Mouse (Mus musculus): Measurements from ENCODE around the gene Vps52. TPM values are rescaled to one million over a fixed set of nuclear protein-coding genes. Genes with fewer than 3 reads are reported as not detected.
"Not testable (repeated sequence)": the region's sequence is repeated elsewhere in the genome, so short reads cannot be mapped to it uniquely, and the experiment has no call there.

The Vps52 gene
- total and polyA plus RNA-seq, 3 experiments = 34.3 to 73.6 (median 39.9) TPM

DNA sequence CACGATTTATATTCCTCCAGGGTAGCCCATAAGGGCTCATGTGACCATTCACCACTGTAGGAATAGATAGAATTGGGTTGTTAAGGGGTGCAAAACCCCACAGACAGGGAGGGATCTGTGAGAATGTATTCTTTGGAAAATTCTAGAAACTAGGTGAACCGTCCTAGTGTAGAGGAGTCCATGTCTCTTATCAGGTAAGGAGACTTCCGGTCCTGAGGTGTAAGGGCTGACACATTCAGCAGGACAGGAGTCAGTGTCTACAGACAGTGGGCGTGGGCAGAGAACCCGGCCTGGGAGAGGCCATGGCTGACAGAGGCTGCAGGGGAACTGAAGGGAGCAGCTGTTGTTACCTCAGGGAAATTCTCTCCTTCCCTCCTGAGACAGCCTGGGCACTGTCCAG, 43.1 kb downstream of the Vps52 start:
- peak overlapping the region; percentile 91 for H3K4me2 ChIP-seq (ENCODE audit: insufficient read depth, low read depth, poor library complexity, severe bottlenecking)
- TF ChIP-seq ZNF384 (IDR thresholded peaks at IDR 0.05; ENCODE audit: low read depth, low read length) = 0 out of 2 replicates have a peak, but pooled peaks have one; percentile 22
- dilution Hi-C loops (cut with MboI; ENCODE audit: extremely low pct_ligation_motif_present, extremely low pct_unique_long_range_greater_than_20kb, low sequenced_read_pairs); DNase-seq (ENCODE audit: extremely low read depth); H3K9me3 ChIP-seq (replicated peaks; ENCODE audit: low read length); H3K27me3 ChIP-seq (replicated peaks); H3K27ac ChIP-seq (ENCODE audit: insufficient read depth, low read depth): not testable (repeated sequence)
- peaks cover 23% of the 10 kb centered on the region for H3K79me2 ChIP-seq (replicated peaks; ENCODE audit: control insufficient read depth, extremely low read depth, insufficient read depth, poor library complexity, severe bottlenecking)
- peaks cover 16 to 28% of the 10 kb centered on the region in 2 experiments for H3K4me1 ChIP-seq (ENCODE audit: control insufficient read depth in 1 of 2, insufficient read depth in 2 of 2)
- peak overlapping the region; percentile 61 for H3K9ac ChIP-seq (ENCODE audit: insufficient read depth, low read depth)
- in situ Hi-C loops (cut with MboI; ENCODE audit: low pct_ligation_motif_present, low pct_unique_long_range_greater_than_20kb, low sequenced_read_pairs) = loop anchor here (10.0 to 25.0 kb wide), 2 partner anchors 1386 to 1464 kb away; partner anchors contain the start of gene H2-Q10
- H3K4me3 ChIP-seq (replicated peaks in 1 of 3; ENCODE audit: low read depth in 2 of 3, low read length in 2 of 3, poor library complexity in 1 of 3) = peak overlapping the region; percentile 43 to 71 (median 55)
- peaks cover 33 to 39% of the 10 kb centered on the region in 2 experiments for H3K36me3 ChIP-seq (replicated peaks in 1 of 2; ENCODE audit: control insufficient read depth in 1 of 2, insufficient read depth in 1 of 2, low read length in 1 of 2)

DNA sequence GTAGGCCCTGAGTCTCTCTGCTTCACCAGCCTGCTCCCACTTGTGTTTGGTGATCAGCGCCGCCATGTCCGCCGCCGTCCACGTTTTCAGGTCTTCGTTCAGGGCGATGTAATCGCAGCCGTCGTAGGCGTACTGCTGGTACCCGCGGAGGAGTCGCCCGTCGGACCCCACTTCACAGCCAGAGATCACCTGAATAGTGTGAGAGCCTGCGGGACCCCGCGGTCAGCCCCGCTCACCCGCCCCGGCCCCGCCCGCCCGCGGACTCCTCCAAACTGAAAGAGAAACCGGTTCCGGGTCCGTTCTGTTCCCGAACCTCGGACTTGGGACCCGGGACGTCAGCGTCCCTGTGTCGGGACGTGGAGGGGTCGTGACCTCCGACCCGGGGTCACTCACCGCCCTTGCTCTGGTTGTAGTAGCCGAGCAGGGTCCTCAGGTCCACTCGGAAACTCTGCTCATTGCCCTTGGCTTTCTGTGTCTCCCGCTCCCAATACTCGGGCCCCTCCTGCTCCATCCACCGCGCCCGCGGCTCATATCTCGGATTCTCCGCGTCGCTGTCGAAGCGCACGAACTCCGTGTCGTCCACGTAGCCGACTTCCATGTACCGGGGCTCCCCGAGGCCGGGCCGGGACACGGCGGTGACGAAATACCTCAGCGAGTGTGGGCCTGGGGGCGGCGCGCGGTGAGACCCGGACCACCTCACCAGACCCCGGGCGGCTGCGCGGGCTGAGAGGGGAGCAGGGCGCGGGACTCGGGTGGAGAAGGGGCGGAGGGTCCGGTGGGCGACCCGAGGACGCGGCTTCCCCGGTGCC, 43.9 kb downstream of the Vps52 start:
- no peaks in the 10 kb centered on the region for H3K9me3 ChIP-seq (replicated peaks; ENCODE audit: low read length)
- H3K27me3 ChIP-seq (replicated peaks) = no peaks in the 10 kb centered on the region
- H3K79me2 ChIP-seq (replicated peaks; ENCODE audit: control insufficient read depth, extremely low read depth, insufficient read depth, poor library complexity, severe bottlenecking) = peaks cover 23% of the 10 kb centered on the region
- DNase-seq (ENCODE audit: extremely low read depth) = no peak
- TF ChIP-seq JUN (IDR thresholded peaks at IDR 0.05; ENCODE audit: insufficient read depth, low read depth, low read length) = no peak
- no peak for TF ChIP-seq MAFK (IDR thresholded peaks at IDR 0.05; ENCODE audit: insufficient replicate concordance, low read length)
- TF ChIP-seq NELFE (IDR thresholded peaks at IDR 0.05; ENCODE audit: low read depth, low read length) = no peak
- TF ChIP-seq PAX5 (IDR thresholded peaks at IDR 0.05; ENCODE audit: low read length) = no peak
- TF ChIP-seq IRF4 (IDR thresholded peaks at IDR 0.05; ENCODE audit: low read depth, low read length) = no peak
- TF ChIP-seq CHD1 (IDR thresholded peaks at IDR 0.05; ENCODE audit: low read depth, low read length) = no peak
- TF ChIP-seq TBP (conservative IDR thresholded peaks at IDR 0.05; ENCODE audit: low read depth, low read length) = no peak
- no peak for TF ChIP-seq HCFC1 (IDR thresholded peaks at IDR 0.05; ENCODE audit: low read depth, low read length)
- TF ChIP-seq JUND (conservative IDR thresholded peaks at IDR 0.05; ENCODE audit: low read depth, low read length) = no peak
- no peak for TF ChIP-seq MEF2A (IDR thresholded peaks at IDR 0.05; ENCODE audit: borderline replicate concordance, low read depth, low read length)
- TF ChIP-seq NRF1 (IDR thresholded peaks at IDR 0.05; ENCODE audit: low read depth, low read length) = no peak
- no peak for TF ChIP-seq SIN3A (IDR thresholded peaks at IDR 0.05; ENCODE audit: low read length)
- no peak for TF ChIP-seq ELF1 (IDR thresholded peaks at IDR 0.05; ENCODE audit: low read depth, low read length)
- TF ChIP-seq GABPA (IDR thresholded peaks at IDR 0.05; ENCODE audit: insufficient replicate concordance, low read depth, low read length) = no peak
- TF ChIP-seq MAX (IDR thresholded peaks at IDR 0.05; ENCODE audit: low read length) = no peak
- H3K9ac ChIP-seq (ENCODE audit: insufficient read depth, low read depth) = peak overlapping the region; percentile 100
- H3K4me2 ChIP-seq (ENCODE audit: insufficient read depth, low read depth, poor library complexity, severe bottlenecking) = no peak overlapping the region
- peaks cover 33 to 37% of the 10 kb centered on the region in 2 experiments for H3K36me3 ChIP-seq (replicated peaks in 1 of 2; ENCODE audit: control insufficient read depth in 1 of 2, insufficient read depth in 1 of 2, low read length in 1 of 2)
- peaks cover 16 to 31% of the 10 kb centered on the region in 2 experiments for H3K4me1 ChIP-seq (ENCODE audit: control insufficient read depth in 1 of 2, insufficient read depth in 2 of 2)
- peak overlapping the region; percentile 69 for H3K27ac ChIP-seq (ENCODE audit: insufficient read depth, low read depth)
- H3K4me3 ChIP-seq (replicated peaks in 1 of 3; ENCODE audit: low read depth in 2 of 3, low read length in 2 of 3, poor library complexity in 1 of 3) = peak overlapping the region; percentile 52 to 99 (median 66)
- in situ Hi-C loops (cut with MboI; ENCODE audit: low pct_ligation_motif_present, low pct_unique_long_range_greater_than_20kb, low sequenced_read_pairs) (loop anchor here (5.0 to 25.0 kb wide), 3 partner anchors 1263 to 1463 kb away; partner anchors contain the start of genes H2-D1 and H2-Q10), dilution Hi-C loops (cut with MboI; ENCODE audit: extremely low pct_ligation_motif_present, extremely low pct_unique_long_range_greater_than_20kb, low sequenced_read_pairs) (no loop called here)

Data from CH12.LX (cell line).